Mouse (Mus musculus) embryonic facial prominence, embryonic 11.5 days (tissue): ENCODE data around the gene Mrc1. TPM values are rescaled to one million over a fixed set of nuclear protein-coding genes. Genes with fewer than 3 reads are reported as not detected.

Experiments used
- ATAC-seq: fragments of 200-750 bp; cut with Nextera tagmentation; replicated peaks from 2 replicates; pipeline ENCODE4 v1.8.0; 2017; ENCODE audit warnings: low read depth; ENCODE audit not compliant: insufficient number of reproducible peaks, low FRiP score, low TSS enrichment
- DNase-seq: peaks from one replicate; pipeline ENCODE4 v3.0.0-alpha.2; 2015; ENCODE audit warnings: low spot score
- H3K27ac ChIP-seq: fragments of 300-500 bp; sonication (generic); replicated peaks from 2 replicates; pipeline ENCODE4 v1.5.1; 2014; ENCODE audit warnings: mild to moderate bottlenecking, low read depth, low read length, control low read depth
- H3K27me3 ChIP-seq: fragments of 300-500 bp; sonication (generic); 2 replicates; pipeline ENCODE4 v1.6.1; 2014; ENCODE audit warnings: mild to moderate bottlenecking, low read length, moderate library complexity, mixed read lengths; ENCODE audit not compliant: control insufficient read depth, insufficient read depth
- H3K36me3 ChIP-seq: fragments of 300-500 bp; sonication (generic); replicated peaks from 2 replicates; pipeline ENCODE4 v1.6.1; 2014; ENCODE audit warnings: low read depth, mild to moderate bottlenecking, low read length, moderate library complexity, mixed read lengths; ENCODE audit not compliant: control insufficient read depth, insufficient read depth
- H3K4me1 ChIP-seq: fragments of 300-500 bp; sonication (generic); 2 replicates; pipeline ENCODE4 v1.6.1; 2014; ENCODE audit warnings: low read length, mixed read lengths; ENCODE audit not compliant: control insufficient read depth, insufficient read depth
- H3K4me2 ChIP-seq: fragments of 300-500 bp; sonication (generic); 2 replicates; pipeline ENCODE4 v1.6.1; 2014; ENCODE audit warnings: low read depth, mild to moderate bottlenecking, control low read depth, low read length, moderate library complexity
- H3K4me3 ChIP-seq: fragments of 300-500 bp; sonication (generic); 2 replicates; pipeline ENCODE4 v1.5.1; 2014; ENCODE audit warnings: low read depth, low read length, control low read depth
- H3K9ac ChIP-seq: fragments of 300-500 bp; sonication (generic); replicated peaks from 2 replicates; pipeline ENCODE4 v1.6.1; 2014; ENCODE audit warnings: mild to moderate bottlenecking, control low read depth, low read length
- H3K9me3 ChIP-seq: fragments of 300-500 bp; sonication (generic); replicated peaks from 2 replicates; pipeline ENCODE4 v1.6.1; 2016; ENCODE audit warnings: mild to moderate bottlenecking, low read length, inconsistent platforms, mixed read lengths; ENCODE audit not compliant: control insufficient read depth
- WGBS: fragments of 180-500 bp; shearing (Covaris S2); extraction: QIAGEN DNeasy Blood & Tissue Kit; methylation state at CpG from one replicate; pipeline ENCODE4 v1.1.7; 2014; 5-methylcytosine and 5-hydroxymethylcytosine counted together
- polyA plus RNA-seq: library from polyadenylated mRNA; unstranded; fragments of >200 nt; fragmentation: Nextera tagmentation; extraction: Ambion mirVana; gene quantifications from 2 replicates; pipeline ENCODE4 v1.2.1, GENCODE M21; 2014

Mrc1 gene
- polyA plus RNA-seq, 1 experiment from 2014 or later = 3.9 TPM

GRCm38 (mm10) chr2:14228495-14228894, 697 bp upstream of the Mrc1 start:
- H3K36me3 ChIP-seq = no peaks in the 10 kb centered on the region
- no peak overlapping the region for H3K9ac ChIP-seq
- H3K4me3 ChIP-seq = no peak overlapping the region
- 75% methylated on average over 6 of the region's 6 CpGs for WGBS
- ATAC-seq (no peak), DNase-seq (no peak)
- no peak overlapping the region for H3K4me2 ChIP-seq
- no peaks in the 10 kb centered on the region for H3K27me3 ChIP-seq
- H3K4me1 ChIP-seq = no peaks in the 10 kb centered on the region
- no peaks in the 10 kb centered on the region for H3K9me3 ChIP-seq
- no peak overlapping the region for H3K27ac ChIP-seq

- Histone ChIP-seq H3K9ac (no peak overlapping the region), H3K27me3 (no peaks in the 10 kb centered on the region), H3K27ac (no peak overlapping the region), H3K9me3 (no peaks in the 10 kb centered on the region), H3K4me3 (no peak overlapping the region), H3K36me3 (no peaks in the 10 kb centered on the region), H3K4me2 (no peak overlapping the region), H3K4me1 (no peaks in the 10 kb centered on the region)
- no peak for DNase-seq
- ATAC-seq = no peak
- WGBS = 92% methylated on average over 14 of the region's 14 CpGs
These were observed 787 bp downstream of the Mrc1 start for GRCm38 (mm10) chr2:14229979-14230378.

- Histone ChIP-seq H3K4me3 (no peak overlapping the region), H3K27me3 (no peaks in the 10 kb centered on the region), H3K9me3 (no peaks in the 10 kb centered on the region), H3K4me1 (no peaks in the 10 kb centered on the region), H3K9ac (no peak overlapping the region), H3K36me3 (no peaks in the 10 kb centered on the region), H3K4me2 (no peak overlapping the region), H3K27ac (no peak overlapping the region)
- ATAC-seq (no peak), DNase-seq (no peak)
- WGBS = 87% methylated on average over 1 of the region's 1 CpGs
These were observed 3.7 kb downstream of the Mrc1 start for GRCm38 (mm10) chr2:14232897-14233296.

- 79% methylated on average over 2 of the region's 2 CpGs for WGBS
- Histone ChIP-seq H3K27me3 (no peaks in the 10 kb centered on the region), H3K36me3 (no peaks in the 10 kb centered on the region), H3K4me2 (no peak overlapping the region), H3K4me1 (no peaks in the 10 kb centered on the region), H3K9me3 (no peaks in the 10 kb centered on the region), H3K27ac (no peak overlapping the region), H3K9ac (no peak overlapping the region), H3K4me3 (no peak overlapping the region)
- no peak for ATAC-seq
- no peak for DNase-seq
These were observed 4.8 kb downstream of the Mrc1 start for GRCm38 (mm10) chr2:14233983-14234382.

- ATAC-seq (no peak), DNase-seq (no peak)
- H3K27me3 ChIP-seq = no peaks in the 10 kb centered on the region
- no peaks in the 10 kb centered on the region for H3K36me3 ChIP-seq
- WGBS = 83% methylated on average over 5 of the region's 5 CpGs
- H3K4me3 ChIP-seq = no peak overlapping the region
- no peaks in the 10 kb centered on the region for H3K9me3 ChIP-seq
- H3K4me1 ChIP-seq = no peaks in the 10 kb centered on the region
- H3K9ac ChIP-seq = no peak overlapping the region
- no peak overlapping the region for H3K27ac ChIP-seq
- H3K4me2 ChIP-seq = no peak overlapping the region
These were observed 6.1 kb downstream of the Mrc1 start for GRCm38 (mm10) chr2:14235319-14235718.

GRCm38 (mm10) chr2:14236920-14237319, 7.7 kb downstream of the Mrc1 start:
- no peak overlapping the region for H3K9ac ChIP-seq
- ATAC-seq (no peak), DNase-seq (no peak)
- no peak overlapping the region for H3K27ac ChIP-seq
- 92% methylated on average over 4 of the region's 4 CpGs for WGBS
- no peaks in the 10 kb centered on the region for H3K27me3 ChIP-seq
- no peak overlapping the region for H3K4me2 ChIP-seq
- no peak overlapping the region for H3K4me3 ChIP-seq
- H3K9me3 ChIP-seq = no peaks in the 10 kb centered on the region
- H3K36me3 ChIP-seq = no peaks in the 10 kb centered on the region
- H3K4me1 ChIP-seq = no peaks in the 10 kb centered on the region

GRCm38 (mm10) chr2:14237723-14238122, 8.5 kb downstream of the Mrc1 start:
- DNase-seq (no peak), ATAC-seq (no peak)
- no peaks in the 10 kb centered on the region for H3K27me3 ChIP-seq
- no peak overlapping the region for H3K9ac ChIP-seq
- 58% methylated on average over 4 of the region's 4 CpGs for WGBS
- H3K4me1 ChIP-seq = no peaks in the 10 kb centered on the region
- H3K27ac ChIP-seq = no peak overlapping the region
- H3K9me3 ChIP-seq = no peaks in the 10 kb centered on the region
- H3K4me2 ChIP-seq = no peak overlapping the region
- no peak overlapping the region for H3K4me3 ChIP-seq
- no peaks in the 10 kb centered on the region for H3K36me3 ChIP-seq

GRCm38 (mm10) chr2:14239151-14239550, 10.0 kb downstream of the Mrc1 start:
- H3K9me3 ChIP-seq = no peaks in the 10 kb centered on the region
- no peak overlapping the region for H3K4me2 ChIP-seq
- H3K9ac ChIP-seq = no peak overlapping the region
- 66% methylated on average over 5 of the region's 5 CpGs for WGBS
- DNase-seq (no peak), ATAC-seq (no peak)
- H3K4me3 ChIP-seq = no peak overlapping the region
- H3K27me3 ChIP-seq = no peaks in the 10 kb centered on the region
- no peaks in the 10 kb centered on the region for H3K4me1 ChIP-seq
- H3K27ac ChIP-seq = no peak overlapping the region
- H3K36me3 ChIP-seq = no peaks in the 10 kb centered on the region
